Mouse (Mus musculus) MEL (cell line): ENCODE results near the gene Slc35e3. TPM values are rescaled to one million over a fixed set of nuclear protein-coding genes. Genes with fewer than 3 reads are reported as not detected.

ENCODE experiments used
- DNase-seq: peaks from one replicate; pipeline ENCODE4 v3.0.0; 2011; ENCODE audit warnings: low read depth, low spot score
- H3K27ac ChIP-seq: 2 replicates; pipeline ENCODE4 v1.5.1; 2012; ENCODE audit warnings: low read depth, mild to moderate bottlenecking, control low read depth, low read length, moderate library complexity; ENCODE audit not compliant: control insufficient read depth
- H3K27me3 ChIP-seq, 2 experiments: fragments of 150-350 bp in 1 of 2; sonication (generic) in 1 of 2; 2 replicates each; pipeline ENCODE4 v1.6.1; 2012; ENCODE audit warnings: low read length in 2 of 2, mild to moderate bottlenecking in 2 of 2, improper control_type of control experiment in 1 of 2, moderate library complexity in 1 of 2; ENCODE audit not compliant: insufficient read depth in 2 of 2, control insufficient read depth in 1 of 2
- H3K36me3 ChIP-seq, 2 experiments: 2 replicates each; pipeline ENCODE4 v1.6.1; 2012 to 2014; ENCODE audit warnings: low read length in 2 of 2, improper control_type of control experiment in 1 of 2, inconsistent platforms in 1 of 2, mild to moderate bottlenecking in 1 of 2; ENCODE audit not compliant: insufficient read depth in 2 of 2, control insufficient read depth in 1 of 2
- H3K4me1 ChIP-seq, 2 experiments: fragments of 150-350 bp in 1 of 2; sonication (generic) in 1 of 2; 2 replicates each; pipeline ENCODE4 v1.6.1; 2012; ENCODE audit warnings: low read length in 2 of 2, improper control_type of control experiment in 1 of 2, mild to moderate bottlenecking in 1 of 2; ENCODE audit not compliant: insufficient read depth in 2 of 2, control insufficient read depth in 1 of 2
- H3K4me3 ChIP-seq, 2 experiments: fragments of 150-350 bp in 1 of 2; sonication (generic) in 1 of 2; 2 replicates each; pipeline ENCODE4 v1.5.1; 2012; ENCODE audit warnings: low read depth in 2 of 2, low read length in 2 of 2, mild to moderate bottlenecking in 2 of 2, moderate library complexity in 2 of 2, control low read depth in 1 of 2, improper control_type of control experiment in 1 of 2; ENCODE audit not compliant: control insufficient read depth in 1 of 2, insufficient read depth in 1 of 2
- H3K79me2 ChIP-seq: 2 replicates; pipeline ENCODE4 v1.6.1; 2012; ENCODE audit warnings: mild to moderate bottlenecking, low read length, moderate library complexity; ENCODE audit not compliant: control insufficient read depth, poor library complexity, insufficient read depth
- H3K9ac ChIP-seq: 2 replicates; pipeline ENCODE4 v1.6.1; 2012; ENCODE audit warnings: low read depth, mild to moderate bottlenecking, control low read depth, low read length, moderate library complexity; ENCODE audit not compliant: control insufficient read depth, poor library complexity, severe bottlenecking
- H3K9me3 ChIP-seq: fragments of 150-350 bp; sonication (generic); replicated peaks from 2 replicates; pipeline ENCODE4 v1.6.1; 2012; ENCODE audit warnings: mild to moderate bottlenecking, low read length, improper control_type of control experiment, moderate library complexity; ENCODE audit not compliant: insufficient read depth
- BHLHE40 ChIP-seq: IDR thresholded peaks from 2 replicates; pipeline ENCODE4 v1.6.1; 2012; ENCODE audit warnings: low read depth, mild to moderate bottlenecking, inconsistent platforms, low read length, improper control_type of control experiment, borderline replicate concordance
- CHD1 ChIP-seq: IDR thresholded peaks from 2 replicates; pipeline ENCODE4 v1.6.1; 2012; ENCODE audit warnings: low read depth, mild to moderate bottlenecking, inconsistent platforms, low read length, improper control_type of control experiment
- CTCF ChIP-seq, 3 experiments: IDR thresholded peaks in 2 of 3; conservative IDR thresholded peaks in 1 of 3; 2 replicates each; pipeline ENCODE4 v1.5.1; 2011 to 2012; ENCODE audit warnings: low read length in 3 of 3, low read depth in 2 of 3, mild to moderate bottlenecking in 2 of 3, improper control_type of control experiment in 1 of 3, inconsistent platforms in 1 of 3, mixed read lengths in 1 of 3, moderate library complexity in 1 of 3; ENCODE audit not compliant: control insufficient read depth in 1 of 3, insufficient read depth in 1 of 3, poor library complexity in 1 of 3, severe bottlenecking in 1 of 3
- E2F4 ChIP-seq: IDR thresholded peaks from 2 replicates; pipeline ENCODE4 v1.6.1; 2011; ENCODE audit warnings: low read depth, low read length, improper control_type of control experiment, borderline replicate concordance
- ELF1 ChIP-seq: IDR thresholded peaks from 2 replicates; pipeline ENCODE4 v1.6.1; 2014; ENCODE audit warnings: low read depth, mild to moderate bottlenecking, inconsistent platforms, low read length, improper control_type of control experiment, moderate library complexity
- EP300 ChIP-seq, 2 experiments: IDR thresholded peaks; 2 replicates each; pipeline ENCODE4 v1.6.1; 2011; ENCODE audit warnings: improper control_type of control experiment in 2 of 2, low read length in 2 of 2, low read depth in 1 of 2, mild to moderate bottlenecking in 1 of 2
- ETS1 ChIP-seq: IDR thresholded peaks from 2 replicates; pipeline ENCODE4 v1.6.1; 2012; ENCODE audit warnings: low read depth, mild to moderate bottlenecking, inconsistent platforms, low read length, improper control_type of control experiment, moderate library complexity
- GABPA ChIP-seq: IDR thresholded peaks from 2 replicates; pipeline ENCODE4 v1.6.1; 2012; ENCODE audit warnings: low read depth, mild to moderate bottlenecking, inconsistent platforms, low read length, improper control_type of control experiment, moderate library complexity
- GATA1 ChIP-seq: IDR thresholded peaks from 2 replicates; pipeline ENCODE4 v1.6.1; 2011; ENCODE audit warnings: low read depth, low read length, improper control_type of control experiment
- JUND ChIP-seq: IDR thresholded peaks from 2 replicates; pipeline ENCODE4 v1.6.1; 2011; ENCODE audit warnings: low read depth, mild to moderate bottlenecking, improper control_type of control experiment, low read length
- MAFK ChIP-seq: IDR thresholded peaks from 2 replicates; pipeline ENCODE4 v1.6.1; 2011; ENCODE audit warnings: low read depth, mild to moderate bottlenecking, low read length, improper control_type of control experiment, borderline replicate concordance
- MAX ChIP-seq: IDR thresholded peaks from 2 replicates; pipeline ENCODE4 v1.6.1; 2011; ENCODE audit warnings: low read length, improper control_type of control experiment
- MXI1 ChIP-seq: IDR thresholded peaks from 2 replicates; pipeline ENCODE4 v1.6.1; 2011; ENCODE audit warnings: mild to moderate bottlenecking, low read depth, low read length, improper control_type of control experiment
- MYB ChIP-seq: IDR thresholded peaks from 2 replicates; pipeline ENCODE4 v1.6.1; 2011; ENCODE audit warnings: mild to moderate bottlenecking, low read depth, low read length, improper control_type of control experiment
- NELFE ChIP-seq: IDR thresholded peaks from 2 replicates; pipeline ENCODE4 v1.6.1; 2011; ENCODE audit warnings: low read depth, low read length, improper control_type of control experiment
- NRF1 ChIP-seq: IDR thresholded peaks from 2 replicates; pipeline ENCODE4 v1.6.1; 2014; ENCODE audit warnings: low read depth, mild to moderate bottlenecking, inconsistent platforms, low read length, improper control_type of control experiment, moderate library complexity; ENCODE audit not compliant: poor library complexity, insufficient read depth, severe bottlenecking
- POLR2A ChIP-seq, 2 experiments: IDR thresholded peaks; 2 replicates each; pipeline ENCODE4 v1.6.1; 2011 to 2012; ENCODE audit warnings: low read length in 2 of 2, mild to moderate bottlenecking in 2 of 2, control low read depth in 1 of 2, improper control_type of control experiment in 1 of 2, low read depth in 1 of 2, moderate library complexity in 1 of 2; ENCODE audit not compliant: control insufficient read depth in 1 of 2, insufficient read depth in 1 of 2, poor library complexity in 1 of 2
- POLR2AphosphoS2 ChIP-seq: IDR thresholded peaks from 2 replicates; pipeline ENCODE4 v1.6.1; 2011; ENCODE audit warnings: low read length, improper control_type of control experiment
- RAD21 ChIP-seq: IDR thresholded peaks from 2 replicates; pipeline ENCODE4 v1.6.1; 2011; ENCODE audit warnings: mild to moderate bottlenecking, low read depth, low read length, improper control_type of control experiment
- RCOR1 ChIP-seq: IDR thresholded peaks from 2 replicates; pipeline ENCODE4 v1.6.1; 2012; ENCODE audit warnings: low read depth, mild to moderate bottlenecking, inconsistent platforms, low read length, improper control_type of control experiment
- SIN3A ChIP-seq: IDR thresholded peaks from 2 replicates; pipeline ENCODE4 v1.6.1; 2012; ENCODE audit warnings: low read length, improper control_type of control experiment, inconsistent platforms
- SMC3 ChIP-seq: IDR thresholded peaks from 2 replicates; pipeline ENCODE4 v1.6.1; 2011; ENCODE audit warnings: low read depth, low read length, improper control_type of control experiment
- TCF12 ChIP-seq: IDR thresholded peaks from 2 replicates; pipeline ENCODE4 v1.6.1; 2014; ENCODE audit warnings: low read depth, mild to moderate bottlenecking, inconsistent platforms, low read length, improper control_type of control experiment, moderate library complexity
- UBTF ChIP-seq: IDR thresholded peaks from 2 replicates; pipeline ENCODE4 v1.6.1; 2012; ENCODE audit warnings: low read depth, mild to moderate bottlenecking, inconsistent platforms, low read length, improper control_type of control experiment, moderate library complexity, borderline replicate concordance; ENCODE audit not compliant: insufficient read depth
- USF1 ChIP-seq: IDR thresholded peaks from 2 replicates; pipeline ENCODE4 v1.6.1; 2014; ENCODE audit warnings: low read depth, mild to moderate bottlenecking, inconsistent platforms, low read length, improper control_type of control experiment, moderate library complexity
- USF2 ChIP-seq, 2 experiments: IDR thresholded peaks; 2 replicates each; pipeline ENCODE4 v1.6.1; 2011 to 2012; ENCODE audit warnings: improper control_type of control experiment in 2 of 2, low read length in 2 of 2, borderline replicate concordance in 1 of 2, inconsistent platforms in 1 of 2, low read depth in 1 of 2, mild to moderate bottlenecking in 1 of 2; ENCODE audit not compliant: insufficient read depth in 1 of 2
- polyA plus RNA-seq, 2 experiments: library from polyadenylated mRNA; stranded (reverse) in 1 of 2; unstranded in 1 of 2; fragments of >175 nt in 1 of 2; fragments of >200 nt in 1 of 2; gene quantifications; 2 replicates each; pipeline versions ENCODE4 v1.2.1 to v1.2.4; 2012; ENCODE audit warnings: low replicate concordance in 2 of 2, low read depth in 1 of 2; ENCODE audit not compliant: insufficient read length in 2 of 2, insufficient read depth in 1 of 2, missing spikeins in 1 of 2
- total RNA-seq: library from RNA; depleted of rRNA; stranded (reverse); fragments of 300-350 nt; gene quantifications from 2 replicates; pipeline ENCODE4 v1.2.3, GENCODE M21; 2012

Gene Slc35e3
- total and polyA plus RNA-seq, 3 experiments = 3.7 to 7.4 TPM; not detected in 1

DNA sequence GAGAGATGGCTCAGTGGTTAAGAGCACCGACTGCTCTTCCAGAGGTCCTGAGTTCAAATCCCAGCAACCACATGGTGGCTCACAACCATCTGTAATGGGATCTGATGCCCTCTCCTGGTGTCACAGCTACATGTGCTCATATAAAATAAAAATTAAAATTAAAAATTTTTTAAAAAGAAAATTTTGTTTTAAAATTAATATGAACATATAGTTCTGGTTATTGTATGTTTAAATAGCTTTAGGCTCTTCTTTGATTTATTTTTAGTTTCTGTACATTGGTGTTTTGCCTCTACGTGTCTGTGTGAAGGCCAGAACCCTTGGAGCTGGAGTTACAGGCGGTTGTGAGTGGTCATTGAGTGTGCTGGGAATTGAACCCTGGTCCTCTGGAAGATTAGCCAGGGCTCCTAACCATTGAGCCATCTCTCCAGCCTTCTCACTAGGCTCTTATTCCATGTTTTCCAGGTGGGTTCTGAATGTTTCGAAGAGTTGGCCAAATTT lies 19.2 kb downstream of the Slc35e3 start:
- TF ChIP-seq MXI1 (no peak), UBTF (no peak), USF1 (no peak), RCOR1 (no peak), GATA1 (no peak), NRF1 (no peak), ELF1 (no peak), CHD1 (no peak), JUND (no peak), CTCF (IDR thresholded peaks at IDR 0.05 in 2 of 3, conservative IDR thresholded peaks at IDR 0.05 in 1 of 3; ENCODE audit: control insufficient read depth in 1 of 3, insufficient read depth in 1 of 3, low read depth in 2 of 3, low read length in 3 of 3, poor library complexity in 1 of 3, severe bottlenecking in 1 of 3) (no peak), MAX (no peak), USF2 (IDR thresholded peaks at IDR 0.05; ENCODE audit: borderline replicate concordance in 1 of 2, insufficient read depth in 1 of 2, low read depth in 1 of 2, low read length in 2 of 2) (no peak), RAD21 (no peak), MAFK (no peak), SMC3 (no peak), POLR2A (IDR thresholded peaks at IDR 0.05; ENCODE audit: control insufficient read depth in 1 of 2, insufficient read depth in 1 of 2, low read depth in 1 of 2, low read length in 2 of 2, poor library complexity in 1 of 2) (no peak), POLR2AphosphoS2 (no peak), ETS1 (no peak), MYB (no peak)
- no peaks in the 10 kb centered on the region for H3K9me3 ChIP-seq
- H3K4me3 ChIP-seq = no peak overlapping the region
- H3K36me3 ChIP-seq = peaks cover 0 to 6% of the 10 kb centered on the region in 2 experiments; a peak in 2 of 4 replicates
- H3K79me2 ChIP-seq = no peaks in the 10 kb centered on the region
- no peak for DNase-seq
- no peak overlapping the region for H3K27ac ChIP-seq
- H3K27me3 ChIP-seq = no peaks in the 10 kb centered on the region
- H3K9ac ChIP-seq = no peak overlapping the region
- H3K4me1 ChIP-seq = peaks cover 0 to 4% of the 10 kb centered on the region in 2 experiments; a peak in 1 of 4 replicates

DNA sequence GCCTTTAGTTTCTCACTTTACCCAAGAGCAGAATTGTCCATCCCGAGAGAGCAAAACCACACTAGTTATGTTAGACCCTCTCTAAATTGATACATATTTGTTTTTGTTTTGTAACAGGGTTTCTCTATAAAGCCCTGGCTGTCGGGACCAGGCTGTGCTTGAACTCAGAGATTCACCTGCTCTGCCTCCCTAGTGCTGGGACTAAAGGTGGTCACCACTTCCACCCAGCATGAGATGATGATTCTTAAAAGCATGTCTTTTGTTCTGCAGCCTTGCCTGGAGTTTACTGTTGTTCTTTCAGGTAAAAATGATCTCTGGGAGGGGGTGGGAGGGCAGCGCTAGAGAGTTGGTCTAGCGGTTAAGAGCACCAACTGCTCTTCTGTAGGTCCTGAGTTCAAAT lies 19.8 kb downstream of the Slc35e3 start:
- Histone ChIP-seq H3K9ac (no peak overlapping the region), H3K27me3 (no peaks in the 10 kb centered on the region), H3K9me3 (no peaks in the 10 kb centered on the region), H3K4me1 (peaks cover 0 to 3% of the 10 kb centered on the region in 2 experiments; a peak in 1 of 4 replicates), H3K27ac (no peak overlapping the region), H3K79me2 (no peaks in the 10 kb centered on the region), H3K36me3 (peaks cover 0 to 2% of the 10 kb centered on the region in 2 experiments; a peak in 2 of 4 replicates), H3K4me3 (no peak overlapping the region)
- TF ChIP-seq USF1 = no peak
- no peak for TF ChIP-seq TCF12
- no peak for TF ChIP-seq E2F4
- no peak for TF ChIP-seq BHLHE40
- no peak for TF ChIP-seq MAFK
- no peak for TF ChIP-seq GABPA
- no peak for TF ChIP-seq EP300 (IDR thresholded peaks at IDR 0.05; ENCODE audit: low read depth in 1 of 2, low read length in 2 of 2)
- TF ChIP-seq NELFE = no peak
- TF ChIP-seq USF2 (IDR thresholded peaks at IDR 0.05; ENCODE audit: borderline replicate concordance in 1 of 2, insufficient read depth in 1 of 2, low read depth in 1 of 2, low read length in 2 of 2) = no peak
- no peak for TF ChIP-seq MAX
- TF ChIP-seq SIN3A = no peak
- no peak for DNase-seq
